Mouse (Mus musculus): ENCODE results near the gene Samd10.

- no peak for TF ChIP-seq CTCF (IDR thresholded peaks at IDR 0.05; ENCODE audit: borderline replicate concordance, insufficient read depth, low read length)
- TF ChIP-seq POLR2A (IDR thresholded peaks at IDR 0.05; ENCODE audit: low read depth, low read length) = no peak
These were observed 47.8 kb upstream of the Samd10 start for GRCm38 (mm10) chr2:181646626-181647472.
